In the genomic region with DNA sequence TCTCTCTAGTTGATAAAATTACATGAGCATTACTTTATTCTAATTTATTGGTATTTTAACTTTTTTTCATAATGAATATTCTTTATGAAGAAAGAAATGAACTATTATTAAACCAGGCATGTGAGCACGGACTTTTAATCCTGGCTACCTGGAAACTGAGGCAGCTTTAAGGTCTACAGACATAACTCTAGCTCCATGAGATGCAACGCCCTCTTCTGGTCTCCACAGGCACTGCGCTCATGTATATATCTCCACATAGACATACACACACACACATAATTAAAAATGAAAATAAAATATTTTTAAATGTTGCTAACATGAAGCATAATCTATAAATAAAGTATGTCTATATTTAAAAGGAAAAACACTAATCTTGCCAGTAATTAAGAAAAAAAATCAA, we compare ENCODE assay signal across 11 mouse cellular contexts.
"Had no signal": no experiment of that assay in that cellular context is flagged by ENCODE, and none has a peak within 500 bp of the region (broad histone marks: within the 10 kb centered on the region; RNA-seq: fewer than 3 reads in every experiment).

No protein-coding gene starts in this region.

- H3K4me1 ChIP-seq: limb, embryonic 15.5 days; liver, embryonic 15.5 days; midbrain, embryonic 12.5 days; stomach, embryonic 15.5 days had no signal

- H3K4me3 ChIP-seq: limb, embryonic 15.5 days; liver, embryonic 15.5 days; midbrain, embryonic 12.5 days; neural tube, embryonic 13.5 days; stomach, embryonic 15.5 days had no signal

- H3K9ac ChIP-seq: limb, embryonic 15.5 days; liver, embryonic 15.5 days; midbrain, embryonic 12.5 days; neural tube, embryonic 13.5 days; stomach, embryonic 15.5 days had no signal

- H3K27me3 ChIP-seq: limb, embryonic 15.5 days; liver, embryonic 15.5 days; midbrain, embryonic 12.5 days; neural tube, embryonic 13.5 days; stomach, embryonic 15.5 days had no signal

- H3K27ac ChIP-seq: limb, embryonic 15.5 days; liver, embryonic 15.5 days; midbrain, embryonic 12.5 days; neural tube, embryonic 13.5 days had no signal

- H3K4me2 ChIP-seq: limb, embryonic 15.5 days; liver, embryonic 15.5 days; midbrain, embryonic 12.5 days; neural tube, embryonic 13.5 days; stomach, embryonic 15.5 days had no signal

- H3K36me3 ChIP-seq: limb, embryonic 15.5 days; liver, embryonic 15.5 days; midbrain, embryonic 12.5 days; neural tube, embryonic 13.5 days; stomach, embryonic 15.5 days had no signal

- H3K9me3 ChIP-seq: limb, embryonic 15.5 days; liver, embryonic 15.5 days; midbrain, embryonic 12.5 days; neural tube, embryonic 13.5 days; stomach, embryonic 15.5 days had no signal

- DNase-seq: kidney, postnatal 14 days; layer of hippocampus, adult 9-11 months; retina, postnatal 1 day; thymus, postnatal 36 days had no signal

- ATAC-seq: inflammation-experienced regulatory T-cells, adult 6 months; midbrain, embryonic 16.5 days had no signal
